Mouse (Mus musculus): ENCODE measurements around the gene Atp5g1.

- TF ChIP-seq GATA1 (IDR thresholded peaks at IDR 0.05; ENCODE audit: borderline replicate concordance, low read length) (no peak), FLI1 (IDR thresholded peaks at IDR 0.05; ENCODE audit: low read length) (no peak)
Observed at GRCm38 (mm10) chr11:96108376-96108775, 32.9 kb upstream of the Atp5g1 start.
